Mouse (Mus musculus) mesoderm, embryonic 11.5 days (tissue): ENCODE data around the gene Strn.

ENCODE experiments used
- DNase-seq: peaks from one replicate; pipeline ENCODE4 v3.0.0-alpha.2; 2012; ENCODE audit warnings: low read depth, low spot score

Gene Strn

DNA sequence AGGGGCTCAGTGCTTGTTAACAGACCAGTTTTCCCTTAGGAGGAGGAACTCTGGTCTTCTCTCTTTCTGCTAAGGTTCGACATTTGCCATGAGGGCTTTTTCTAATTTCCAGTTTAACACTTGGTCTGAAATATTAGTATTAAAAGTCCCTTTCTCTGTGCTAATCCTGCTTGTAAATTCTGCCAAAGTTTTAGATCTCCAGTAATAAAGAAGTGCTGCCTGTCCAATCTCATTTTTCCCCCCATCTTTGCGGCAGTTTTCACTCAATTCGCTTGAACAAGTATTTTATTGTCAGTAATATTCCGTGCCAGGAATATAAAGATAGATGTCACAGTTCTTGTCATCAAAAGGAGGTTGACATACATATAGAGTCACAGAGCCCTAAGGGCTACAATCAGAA is at the start of gene Strn:
Strn (minus strand) TSS at position 101 of the 400 bp plus-strand sequence.
- no peak for DNase-seq

DNA sequence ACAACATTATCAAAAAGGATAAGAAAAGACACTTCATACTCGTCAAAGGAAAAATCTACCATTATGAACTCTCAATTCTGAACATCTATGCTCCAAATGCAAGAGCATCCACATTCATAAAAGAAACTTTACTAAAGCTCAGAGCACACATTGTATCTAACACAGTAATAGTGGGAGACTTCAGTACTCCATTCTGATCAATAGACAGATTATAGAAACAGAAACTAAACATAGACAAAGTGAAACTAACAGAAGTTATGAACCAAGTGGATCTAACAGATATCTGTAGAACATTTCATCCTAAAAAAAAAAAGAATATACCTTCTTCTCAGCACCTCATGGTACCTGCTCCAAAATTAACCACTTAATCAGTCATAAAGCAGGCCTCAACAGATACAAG is 41.8 kb upstream of the Strn start:
- no peak for DNase-seq

DNA sequence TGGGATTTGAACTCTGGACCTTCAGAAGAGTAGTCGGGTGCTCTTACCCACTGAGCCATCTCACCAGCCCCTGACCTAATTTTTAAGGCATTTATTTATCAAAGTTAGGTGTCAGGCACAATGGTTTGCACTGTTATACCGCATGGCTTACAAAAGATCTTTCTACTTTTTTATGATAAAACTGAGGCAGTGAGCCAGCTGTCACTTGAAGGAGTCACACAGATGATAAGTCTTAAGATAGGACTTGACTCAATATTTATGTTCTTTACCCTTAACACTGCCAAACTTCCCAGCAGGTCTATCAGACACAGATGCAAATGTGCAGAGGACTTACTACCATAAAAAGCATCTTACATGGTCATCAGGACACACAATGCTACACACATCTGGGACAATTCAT is 35.3 kb upstream of the Strn start:
- no peak for DNase-seq

DNA sequence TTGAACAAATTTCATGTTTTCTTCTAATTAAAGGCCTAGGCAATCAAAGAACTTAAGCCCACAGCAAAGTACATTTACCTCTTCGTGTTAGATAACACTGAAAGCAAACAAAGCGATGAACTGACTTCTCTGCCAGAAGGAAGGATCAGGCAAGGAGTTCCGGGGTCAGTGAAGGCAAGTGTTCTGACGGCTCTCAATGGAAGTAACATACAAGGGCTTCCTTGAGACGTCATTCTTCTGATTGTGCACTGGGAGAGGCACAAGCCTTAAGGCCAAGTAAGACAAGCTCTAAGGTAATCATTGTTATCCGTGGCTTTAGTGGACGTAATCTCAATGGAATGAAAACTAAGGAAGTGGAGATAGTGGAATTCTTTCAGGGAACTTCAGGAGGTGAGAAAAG is 33.9 kb upstream of the Strn start:
- no peak for DNase-seq

DNA sequence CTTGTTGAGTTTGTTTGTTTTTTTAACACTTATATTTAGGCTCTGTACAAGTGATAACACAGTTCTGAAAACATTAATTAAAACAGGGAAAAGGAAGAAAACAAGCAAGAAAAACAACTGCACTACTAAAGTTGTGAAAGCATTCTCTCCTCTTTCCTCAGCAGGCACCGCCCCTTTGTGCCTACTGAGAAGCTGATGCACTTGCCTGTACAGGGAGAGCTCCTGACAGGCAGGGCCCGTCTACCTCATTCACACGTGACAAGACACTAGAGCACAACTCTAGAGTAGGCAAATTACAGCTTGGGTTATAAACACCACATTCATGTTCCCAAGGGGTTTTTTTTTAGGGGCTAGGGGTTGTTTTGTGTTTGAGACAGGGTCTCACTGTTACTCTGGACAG is 32.3 kb upstream of the Strn start:
- no peak for DNase-seq

DNA sequence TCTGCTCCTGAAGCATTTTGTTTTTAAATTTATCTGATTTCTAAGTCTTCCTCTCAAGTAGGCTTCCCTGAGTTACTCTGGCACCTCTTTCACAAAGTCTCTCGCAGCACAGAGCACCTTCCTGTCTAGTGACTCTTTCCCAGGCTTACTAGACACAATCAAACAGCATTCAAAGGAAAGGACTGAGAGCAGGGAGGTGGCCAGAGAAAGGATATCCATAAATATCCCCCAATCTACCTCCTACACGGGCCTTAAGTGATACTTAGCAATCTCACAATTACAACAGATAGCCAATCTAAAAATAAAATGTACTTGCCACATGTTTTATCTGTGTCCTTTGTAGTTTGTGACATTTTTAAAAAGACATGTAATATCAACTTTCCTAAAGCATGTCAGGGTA is 31.9 kb upstream of the Strn start:
- no peak for DNase-seq

DNA sequence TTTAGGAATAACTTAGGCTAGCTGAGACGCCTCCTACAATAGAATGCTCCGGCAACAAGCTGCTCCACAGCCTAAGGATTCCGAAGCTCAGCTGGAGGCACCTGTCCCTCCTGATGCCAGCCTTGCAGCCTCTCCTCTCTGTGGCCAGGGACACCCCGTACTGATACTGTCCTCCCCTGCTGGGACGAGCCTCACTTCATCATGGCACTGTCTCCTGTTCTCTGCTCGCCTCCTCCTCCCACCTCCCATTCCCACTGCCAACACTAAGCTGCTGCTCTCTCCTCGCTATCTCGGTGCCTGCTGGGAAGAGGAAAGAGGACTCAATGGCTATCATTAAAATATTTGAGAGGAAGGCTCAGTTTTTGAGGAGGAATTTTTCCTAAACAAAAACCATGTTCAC is 30.6 kb upstream of the Strn start:
- no peak for DNase-seq

DNA sequence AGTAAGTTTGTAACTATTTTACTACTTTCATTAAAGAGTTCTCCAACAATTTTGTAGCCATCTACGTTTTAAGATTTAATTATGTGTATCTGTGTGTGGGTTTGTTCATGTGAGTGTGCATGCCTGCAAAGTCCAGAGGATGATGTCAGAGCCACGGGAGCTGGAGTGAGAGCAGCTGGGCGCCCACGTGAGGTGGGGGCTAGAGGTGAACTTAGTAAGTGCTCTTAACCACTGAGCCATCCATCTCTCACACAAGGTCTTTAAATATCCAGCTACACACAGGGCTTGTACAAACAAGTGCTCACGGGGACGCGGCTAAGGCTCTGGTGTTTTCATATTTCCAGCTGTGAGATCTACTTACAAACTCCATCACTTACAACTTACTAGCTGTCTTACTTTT is 29.1 kb upstream of the Strn start:
- DNase-seq: no peak

DNA sequence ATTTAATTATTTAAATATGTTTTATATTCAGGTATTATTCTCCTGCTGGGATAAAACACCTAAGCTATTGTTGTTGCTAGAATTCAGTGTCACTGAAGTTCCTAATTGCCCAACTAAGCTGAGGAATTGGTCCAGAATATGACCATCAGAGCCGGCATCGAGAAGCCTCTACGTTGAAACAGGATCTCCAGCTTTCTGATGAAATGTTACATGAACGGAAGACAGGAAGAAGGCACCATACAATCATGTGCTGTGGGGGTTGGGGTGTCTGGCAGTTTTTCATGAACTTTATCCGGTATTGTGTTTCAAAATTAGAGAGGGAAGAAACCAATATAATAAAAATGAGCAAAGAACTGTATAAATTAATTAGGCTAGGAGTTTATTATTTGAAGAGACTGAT is 26.3 kb upstream of the Strn start:
- no peak for DNase-seq

DNA sequence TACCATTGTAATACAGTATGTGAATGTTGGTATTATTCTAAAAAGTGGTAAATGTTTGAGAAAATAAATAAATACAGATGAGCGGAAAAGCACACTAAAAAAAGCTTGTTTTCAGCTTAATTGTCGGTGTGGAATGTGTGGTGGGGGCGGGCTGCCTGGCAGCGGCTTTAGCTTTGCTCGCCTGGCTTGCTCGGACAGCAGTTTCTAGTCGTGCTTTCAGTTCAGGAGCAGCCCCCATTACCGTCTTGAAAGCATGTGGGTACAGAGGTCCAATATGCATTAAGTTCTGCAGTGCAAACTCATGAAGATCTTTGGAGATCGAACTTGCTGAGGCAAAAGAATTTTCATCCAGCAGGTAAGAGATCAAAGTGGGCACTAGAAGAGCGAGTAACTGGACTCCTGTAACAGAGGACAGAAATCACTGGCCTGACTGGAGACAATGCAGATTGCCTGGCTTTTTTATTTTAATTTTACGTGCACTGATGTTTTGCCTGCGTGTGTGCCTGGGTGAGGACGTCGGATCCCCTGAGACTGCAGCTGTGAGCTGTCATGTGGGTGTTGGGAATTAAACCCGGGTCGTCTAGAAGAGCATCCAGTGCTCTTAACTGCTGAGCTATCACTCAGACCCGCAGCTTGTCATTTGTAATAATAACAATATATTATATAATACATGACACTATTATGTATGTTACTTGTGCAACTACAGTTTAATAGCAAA is 16.1 kb upstream of the Strn start:
- no peak for DNase-seq

DNA sequence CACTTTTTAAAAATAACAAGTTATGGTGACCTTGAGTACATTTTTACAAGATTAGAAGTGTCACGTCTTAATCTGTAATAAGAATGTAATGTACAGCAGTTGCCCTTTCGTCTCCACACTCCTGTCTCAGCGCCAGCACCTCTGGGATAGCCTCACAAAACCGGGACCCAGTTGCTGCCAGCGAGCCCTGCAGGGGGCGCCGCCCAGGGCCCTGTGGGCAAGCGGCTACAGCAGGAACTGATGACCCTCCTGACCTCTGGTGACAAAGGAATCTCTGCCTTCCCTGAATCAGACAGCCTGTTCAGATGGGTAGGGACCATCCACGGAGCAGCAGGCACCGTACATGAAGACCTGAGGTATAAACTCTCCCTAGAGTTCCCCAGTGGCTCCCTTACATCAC is 15.1 kb upstream of the Strn start:
- DNase-seq: no peak

DNA sequence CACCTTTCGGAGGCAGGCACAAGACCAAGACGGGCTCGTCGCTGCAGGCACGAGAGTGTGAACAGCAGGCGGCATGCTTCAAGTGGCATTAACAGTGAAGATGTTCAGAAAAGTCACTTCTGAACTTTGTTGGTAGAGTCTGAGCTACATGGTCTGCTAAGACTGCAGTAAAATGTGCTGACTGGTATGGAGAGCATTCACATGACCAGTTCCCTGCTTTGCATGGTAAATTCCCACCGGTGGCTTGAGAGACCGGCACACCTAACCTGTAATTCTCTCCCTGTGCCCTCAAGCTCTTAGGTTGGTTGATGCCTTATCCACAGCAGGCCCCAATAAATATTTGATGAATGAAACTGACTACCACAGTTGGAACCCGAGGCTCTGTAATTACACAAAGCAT is 11.4 kb upstream of the Strn start:
- DNase-seq: no peak

DNA sequence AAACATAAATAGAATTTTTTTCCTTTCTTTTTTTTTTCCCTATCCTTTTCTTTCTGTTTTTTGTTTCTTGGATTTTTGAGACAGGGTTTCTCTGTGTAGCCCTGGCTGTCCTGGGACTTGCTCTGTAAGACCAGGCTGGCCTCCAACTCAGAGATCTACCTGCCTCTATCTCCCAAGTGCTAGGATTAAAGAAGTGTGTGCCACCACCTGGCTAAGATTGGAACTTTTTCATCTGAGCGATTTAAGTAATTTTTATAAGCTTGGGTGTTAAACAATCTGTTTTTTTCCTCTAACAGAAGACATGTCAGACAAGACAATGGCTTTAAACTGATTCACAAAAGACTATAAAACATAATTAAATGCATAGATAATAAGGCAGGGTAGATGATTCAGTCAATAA is 1.4 kb upstream of the Strn start:
- DNase-seq: no peak

DNA sequence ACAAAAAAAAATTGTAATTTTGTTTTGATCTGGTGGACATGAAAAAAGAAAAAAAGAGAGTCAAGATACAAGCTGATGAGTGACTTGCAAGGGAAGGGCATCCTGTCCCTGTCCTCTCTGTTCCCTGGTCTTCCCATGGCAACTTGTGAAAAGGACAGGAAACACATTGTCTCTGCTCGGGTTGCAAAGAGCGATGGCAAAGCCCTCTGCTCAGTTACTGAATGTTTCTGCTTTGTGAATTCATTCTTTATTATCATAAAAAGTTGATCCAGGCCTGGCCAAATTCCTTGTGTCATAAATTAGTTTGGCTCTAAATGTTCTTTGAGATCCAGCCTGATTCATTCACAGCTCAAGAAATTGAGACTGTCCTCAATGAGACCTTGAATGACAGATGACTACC is 775 bp upstream of the Strn start:
- peak; percentile 19 for DNase-seq

DNA sequence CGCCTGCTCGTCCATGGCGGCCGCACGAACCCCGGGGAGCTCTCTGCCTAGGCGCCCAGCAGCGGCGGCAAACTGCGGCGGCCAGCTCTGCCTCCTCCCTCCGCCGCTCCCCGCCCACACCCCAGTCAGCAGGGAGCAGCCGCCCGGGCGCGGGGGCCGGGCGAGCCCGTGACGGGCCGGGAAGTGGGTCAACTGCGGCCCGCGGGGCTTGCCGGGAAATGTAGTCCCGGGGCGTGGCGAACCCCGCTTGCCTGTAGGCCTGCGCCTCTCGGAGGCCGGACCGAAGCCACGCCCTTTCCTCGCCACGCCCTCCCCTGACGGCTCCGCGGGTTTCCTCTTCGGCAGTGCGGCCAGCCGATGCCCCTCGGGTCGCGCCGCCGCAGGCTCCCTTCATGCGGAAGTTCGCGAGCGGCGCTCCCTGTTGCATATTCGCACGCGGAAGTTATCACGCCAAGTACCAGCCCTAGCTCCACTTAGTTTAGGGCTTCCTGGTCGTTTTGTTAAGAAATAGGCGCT is 465 bp downstream of the Strn start:
- DNase-seq: peak; percentile 98

DNA sequence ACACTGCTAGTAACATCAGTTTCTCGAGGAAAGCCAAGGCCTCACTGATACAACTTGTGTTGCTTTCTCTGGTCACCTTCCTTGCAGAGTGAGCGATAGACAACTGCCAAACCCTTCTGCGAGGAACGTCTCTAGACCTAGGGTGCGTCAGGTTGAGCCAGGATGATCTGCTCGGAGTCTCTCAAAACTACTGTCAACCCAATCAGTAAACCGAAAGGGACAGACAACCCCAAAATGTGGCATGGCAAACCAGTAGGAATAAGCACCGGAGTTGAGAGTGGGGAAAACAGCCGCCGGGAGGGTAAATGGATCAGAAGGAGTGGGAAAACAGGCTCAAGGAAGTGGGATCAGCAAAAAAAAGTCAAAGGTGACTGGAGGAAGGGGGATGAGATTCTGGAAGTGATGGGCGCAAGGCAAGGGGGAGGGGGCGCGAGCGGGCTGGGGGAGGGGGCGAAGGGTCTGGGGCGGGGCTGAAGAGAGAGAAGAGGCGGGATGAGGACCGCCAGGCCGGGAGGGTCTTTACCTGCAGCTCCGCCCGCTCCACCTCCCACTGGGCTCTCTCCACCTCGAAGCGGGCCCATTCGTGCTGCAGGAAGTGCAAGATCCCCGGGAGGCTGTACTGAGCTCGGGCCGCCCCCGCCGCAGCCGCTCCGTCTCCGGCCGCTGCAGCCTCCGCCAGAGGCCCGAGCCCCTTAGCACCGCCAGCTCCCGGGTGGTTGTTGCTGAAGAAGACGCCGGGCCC is 1.1 kb downstream of the Strn start:
- peak; percentile 43 for DNase-seq

DNA sequence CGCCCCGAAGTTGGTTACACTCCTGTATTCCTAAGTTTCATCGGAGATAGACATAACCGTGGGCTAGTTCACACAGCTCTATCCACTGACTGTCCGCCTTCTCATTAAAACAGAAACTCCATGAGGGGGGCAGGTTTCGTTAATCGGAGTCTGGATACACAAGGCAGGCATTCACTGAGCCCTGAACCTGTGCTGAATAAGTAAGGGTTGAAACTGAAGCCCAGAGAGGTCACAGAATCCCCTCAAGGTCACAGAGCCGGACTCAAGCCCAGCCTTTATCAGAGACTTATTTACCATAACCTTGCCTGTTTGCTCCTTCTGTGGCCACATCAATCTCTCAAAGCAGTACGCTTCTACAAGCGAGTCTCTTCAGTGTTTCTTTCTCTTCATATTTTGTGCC is 2.2 kb downstream of the Strn start:
- no peak for DNase-seq

DNA sequence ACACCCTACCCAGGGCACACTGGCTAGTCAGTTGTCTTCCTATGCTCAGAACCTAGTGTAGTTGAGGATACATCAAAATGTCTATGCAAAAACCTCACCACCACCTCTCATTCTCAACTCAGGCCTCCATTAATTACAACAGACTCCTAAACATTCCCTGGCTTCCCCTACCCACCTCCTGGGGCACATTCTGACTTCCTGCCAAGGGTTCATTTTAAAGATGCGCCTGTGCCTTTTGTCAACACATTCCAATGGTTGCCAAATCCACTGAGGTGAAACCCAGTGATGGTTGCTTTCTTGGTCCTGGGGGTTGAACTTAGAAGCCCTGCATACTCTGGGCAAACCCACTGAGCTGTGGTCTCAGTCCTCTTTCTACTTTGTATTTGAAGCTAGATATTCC is 4.9 kb downstream of the Strn start:
- no peak for DNase-seq

DNA sequence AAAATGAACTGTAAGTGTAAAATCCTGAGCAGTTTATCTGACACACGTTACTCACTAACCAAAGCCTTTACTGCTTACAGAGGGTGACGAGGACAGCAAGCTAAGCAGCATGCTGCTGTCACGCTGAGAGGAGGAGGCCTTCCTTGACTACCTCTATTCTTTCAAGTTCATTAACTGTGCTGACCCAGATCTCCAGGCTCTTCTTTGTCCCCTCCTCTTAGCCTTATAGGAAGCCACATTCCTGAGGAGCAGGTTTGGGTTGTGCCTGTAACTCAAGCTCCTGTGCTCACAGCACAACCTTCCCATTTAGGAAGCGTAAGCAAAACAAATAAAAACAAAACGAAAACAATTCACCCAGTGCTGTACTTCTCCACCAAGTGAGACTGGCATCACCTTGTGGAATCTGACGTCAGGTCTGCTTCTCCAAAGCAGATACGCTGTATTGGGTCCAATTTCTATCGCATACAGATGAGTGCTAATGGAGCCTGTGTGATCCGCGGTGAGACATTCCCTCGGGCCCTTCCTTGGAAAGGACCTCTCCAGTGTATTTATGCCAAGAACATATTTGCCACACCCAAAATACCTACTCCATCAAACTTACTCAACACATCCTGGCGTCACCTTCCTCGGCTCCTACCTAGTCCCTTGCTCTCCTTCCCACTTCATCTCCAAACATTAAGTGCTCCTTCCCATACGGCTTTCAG is 10.1 kb downstream of the Strn start:
- DNase-seq: no peak

DNA sequence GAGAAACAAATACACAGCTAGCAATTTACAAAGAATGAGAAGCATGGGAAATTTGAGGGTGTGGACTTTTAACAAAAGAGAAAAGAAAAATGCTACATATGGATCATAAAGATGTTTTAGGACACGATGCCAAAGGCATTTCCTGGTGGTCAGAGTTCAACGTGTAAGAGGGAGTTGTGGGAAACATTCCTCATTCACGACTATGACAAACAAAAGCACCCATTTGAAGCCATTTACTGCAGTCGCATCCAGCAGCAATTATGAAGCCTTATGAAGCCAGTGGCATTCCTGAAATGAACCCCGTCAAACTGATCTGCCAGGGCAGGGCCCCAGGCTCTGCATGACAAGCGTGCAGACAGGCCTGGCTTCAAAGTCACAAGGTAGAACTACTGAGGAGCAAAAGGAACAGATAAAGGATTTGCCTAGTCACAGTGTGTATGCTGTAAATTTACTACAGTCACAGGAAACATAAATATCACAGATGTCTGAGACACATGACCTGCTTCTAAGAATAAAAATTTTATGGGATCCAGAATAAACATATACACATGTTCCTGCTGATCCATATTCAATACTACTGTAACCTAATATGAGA is 12.4 kb downstream of the Strn start:
- DNase-seq: no peak

DNA sequence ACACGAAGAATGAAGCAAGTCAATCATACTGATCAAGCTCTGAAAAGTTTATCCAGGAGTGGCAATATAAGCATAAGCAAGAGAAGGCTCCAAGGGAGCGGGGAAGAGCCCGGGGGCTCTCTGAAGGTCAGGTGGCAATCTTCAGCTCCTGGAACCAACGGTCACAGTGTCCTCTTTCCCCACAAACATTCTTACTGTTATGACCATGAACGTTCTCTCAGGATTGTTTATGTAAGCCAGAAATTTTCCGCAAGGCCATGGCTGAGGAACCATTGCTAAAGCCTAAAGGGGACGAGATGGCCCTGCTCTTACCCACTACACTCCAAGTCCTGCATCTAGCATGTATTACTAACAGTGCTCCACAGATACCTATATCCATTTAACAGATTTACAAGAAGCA is 15.3 kb downstream of the Strn start:
- no peak for DNase-seq

DNA sequence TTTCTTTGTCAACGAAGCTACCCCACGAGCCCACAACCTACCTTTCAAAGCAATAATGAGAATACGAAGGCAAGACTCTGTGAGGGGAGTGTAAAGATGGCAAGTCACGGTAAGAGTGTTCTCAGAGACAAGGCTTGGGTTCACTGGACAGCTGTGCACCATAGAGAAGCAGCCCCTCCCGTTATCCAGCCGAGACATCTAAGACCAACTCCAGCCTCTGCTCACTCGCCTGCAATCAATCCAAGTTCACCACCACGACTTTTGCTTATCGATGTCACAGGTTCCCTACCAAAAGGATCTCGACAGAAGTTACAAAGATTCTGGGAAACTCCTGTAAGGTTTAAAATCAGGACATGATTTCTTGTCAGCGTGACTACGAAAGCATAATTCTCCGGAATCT is 17.9 kb downstream of the Strn start:
- no peak for DNase-seq
